Mouse (Mus musculus): ENCODE data around the gene Scrt2. TPM values are rescaled to one million over a fixed set of nuclear protein-coding genes. Genes with fewer than 3 reads are reported as not detected.

The Scrt2 gene
- polyA plus RNA-seq, 1 experiment from 2014 or later, result 7.6 TPM

- no peaks in the 10 kb centered on the region for H3K36me3 ChIP-seq (ENCODE audit: control insufficient read depth, insufficient read depth, low read length)
- WGBS, result 69% methylated on average over 2 of the region's 2 CpGs
- no peak overlapping the region for H3K4me3 ChIP-seq (ENCODE audit: low read length)
- H3K27me3 ChIP-seq (replicated peaks; ENCODE audit: control insufficient read depth, insufficient read depth, low read length), result no peaks in the 10 kb centered on the region
- no peaks in the 10 kb centered on the region for H3K4me1 ChIP-seq (ENCODE audit: control insufficient read depth, insufficient read depth, low read depth, low read length)
- no peak overlapping the region for H3K4me2 ChIP-seq (ENCODE audit: low read length)
- no peak for ATAC-seq
- H3K9me3 ChIP-seq (ENCODE audit: control insufficient read depth, low read length), result no peaks in the 10 kb centered on the region
- no peak overlapping the region for H3K9ac ChIP-seq (ENCODE audit: low read depth, low read length)
- H3K27ac ChIP-seq (ENCODE audit: low read depth, low read length), result no peak overlapping the region
Measured at GRCm38 (mm10) chr2:152128597-152128996, 47.3 kb downstream of the Scrt2 start.

GRCm38 (mm10) chr2:152129778-152130177 is 48.4 kb downstream of the Scrt2 start:
- 77% methylated on average over 3 of the region's 3 CpGs for WGBS

GRCm38 (mm10) chr2:152132016-152132415 is 50.7 kb downstream of the Scrt2 start:
- 48% methylated on average over 9 of the region's 9 CpGs for WGBS
- H3K4me3 ChIP-seq (ENCODE audit: low read length), result no peak overlapping the region

More at GRCm38 (mm10) chr2:152129778-152130177, 48.4 kb downstream of the Scrt2 start:
- Histone ChIP-seq H3K9me3 (ENCODE audit: control insufficient read depth, low read length) (no peaks in the 10 kb centered on the region), H3K9ac (ENCODE audit: low read depth, low read length) (no peak overlapping the region), H3K36me3 (ENCODE audit: control insufficient read depth, insufficient read depth, low read length) (no peaks in the 10 kb centered on the region), H3K27me3 (replicated peaks; ENCODE audit: control insufficient read depth, insufficient read depth, low read length) (no peaks in the 10 kb centered on the region), H3K4me2 (ENCODE audit: low read length) (no peak overlapping the region), H3K27ac (ENCODE audit: low read depth, low read length) (no peak overlapping the region), H3K4me3 (ENCODE audit: low read length) (no peak overlapping the region), H3K4me1 (ENCODE audit: control insufficient read depth, insufficient read depth, low read depth, low read length) (no peaks in the 10 kb centered on the region)
- no peak for ATAC-seq

GRCm38 (mm10) chr2:152132691-152133090 is 51.4 kb downstream of the Scrt2 start:
- Histone ChIP-seq H3K4me2 (ENCODE audit: low read length) (no peak overlapping the region), H3K9me3 (ENCODE audit: control insufficient read depth, low read length) (no peaks in the 10 kb centered on the region), H3K4me3 (ENCODE audit: low read length) (no peak overlapping the region), H3K4me1 (ENCODE audit: control insufficient read depth, insufficient read depth, low read depth, low read length) (no peaks in the 10 kb centered on the region), H3K27me3 (replicated peaks; ENCODE audit: control insufficient read depth, insufficient read depth, low read length) (no peaks in the 10 kb centered on the region), H3K9ac (ENCODE audit: low read depth, low read length) (no peak overlapping the region), H3K27ac (ENCODE audit: low read depth, low read length) (no peak overlapping the region), H3K36me3 (ENCODE audit: control insufficient read depth, insufficient read depth, low read length) (no peaks in the 10 kb centered on the region)
- ATAC-seq, result no peak
- 69% methylated on average over 8 of the region's 8 CpGs for WGBS

More at GRCm38 (mm10) chr2:152132016-152132415, 50.7 kb downstream of the Scrt2 start:
- H3K9ac ChIP-seq (ENCODE audit: low read depth, low read length), result no peak overlapping the region
- no peaks in the 10 kb centered on the region for H3K9me3 ChIP-seq (ENCODE audit: control insufficient read depth, low read length)
- H3K36me3 ChIP-seq (ENCODE audit: control insufficient read depth, insufficient read depth, low read length), result no peaks in the 10 kb centered on the region
- no peak overlapping the region for H3K4me2 ChIP-seq (ENCODE audit: low read length)
- no peak overlapping the region for H3K27ac ChIP-seq (ENCODE audit: low read depth, low read length)
- H3K27me3 ChIP-seq (replicated peaks; ENCODE audit: control insufficient read depth, insufficient read depth, low read length), result no peaks in the 10 kb centered on the region
- H3K4me1 ChIP-seq (ENCODE audit: control insufficient read depth, insufficient read depth, low read depth, low read length), result no peaks in the 10 kb centered on the region
- ATAC-seq, result no peak

GRCm38 (mm10) chr2:152139191-152139987 is 58.1 kb downstream of the Scrt2 start:
- 50% methylated on average over 10 of the region's 10 CpGs for WGBS
- H3K9me3 ChIP-seq (ENCODE audit: control insufficient read depth, low read length), result no peaks in the 10 kb centered on the region
- H3K4me2 ChIP-seq (ENCODE audit: low read length), result no peak overlapping the region
- H3K27ac ChIP-seq (ENCODE audit: low read depth, low read length), result no peak overlapping the region
- ATAC-seq, result no peak
- peaks cover 21% of the 10 kb centered on the region for H3K4me1 ChIP-seq (ENCODE audit: control insufficient read depth, insufficient read depth, low read depth, low read length)
- H3K4me3 ChIP-seq (ENCODE audit: low read length), result no peak overlapping the region
- no peak overlapping the region for H3K9ac ChIP-seq (ENCODE audit: low read depth, low read length)
- no peaks in the 10 kb centered on the region for H3K36me3 ChIP-seq (ENCODE audit: control insufficient read depth, insufficient read depth, low read length)
- H3K27me3 ChIP-seq (replicated peaks; ENCODE audit: control insufficient read depth, insufficient read depth, low read length), result peaks cover 13% of the 10 kb centered on the region

- peak; percentile 24; the same call in 1 of the 2 replicates for ATAC-seq
- H3K4me1 ChIP-seq (ENCODE audit: control insufficient read depth, insufficient read depth, low read depth, low read length), result peaks cover 21% of the 10 kb centered on the region
- 37% methylated on average over 11 of the region's 11 CpGs for WGBS
Measured at GRCm38 (mm10) chr2:152140941-152141340, 59.6 kb downstream of the Scrt2 start.

GRCm38 (mm10) chr2:152141491-152141890 is 60.2 kb downstream of the Scrt2 start:
- no peaks in the 10 kb centered on the region for H3K36me3 ChIP-seq (ENCODE audit: control insufficient read depth, insufficient read depth, low read length)
- no peak overlapping the region; the same call in 1 of the 2 replicates for H3K4me3 ChIP-seq (ENCODE audit: low read length)
- H3K4me1 ChIP-seq (ENCODE audit: control insufficient read depth, insufficient read depth, low read depth, low read length), result peaks cover 21% of the 10 kb centered on the region
- peaks cover 22% of the 10 kb centered on the region for H3K27me3 ChIP-seq (replicated peaks; ENCODE audit: control insufficient read depth, insufficient read depth, low read length)
- H3K4me2 ChIP-seq (ENCODE audit: low read length), result peak overlapping the region; percentile 64
- WGBS, result 38% methylated on average over 1 of the region's 1 CpGs
- no peak overlapping the region for H3K9ac ChIP-seq (ENCODE audit: low read depth, low read length)
- H3K9me3 ChIP-seq (ENCODE audit: control insufficient read depth, low read length), result no peaks in the 10 kb centered on the region
- no peak overlapping the region for H3K27ac ChIP-seq (ENCODE audit: low read depth, low read length)
- peak; percentile 15; the same call in 1 of the 2 replicates for ATAC-seq

More at GRCm38 (mm10) chr2:152140941-152141340, 59.6 kb downstream of the Scrt2 start:
- Histone ChIP-seq H3K27me3 (replicated peaks; ENCODE audit: control insufficient read depth, insufficient read depth, low read length) (peaks cover 22% of the 10 kb centered on the region), H3K4me2 (ENCODE audit: low read length) (no peak overlapping the region), H3K9me3 (ENCODE audit: control insufficient read depth, low read length) (no peaks in the 10 kb centered on the region), H3K27ac (ENCODE audit: low read depth, low read length) (no peak overlapping the region), H3K9ac (ENCODE audit: low read depth, low read length) (no peak overlapping the region), H3K4me3 (ENCODE audit: low read length) (no peak overlapping the region), H3K36me3 (ENCODE audit: control insufficient read depth, insufficient read depth, low read length) (no peaks in the 10 kb centered on the region)

- no peak overlapping the region for H3K27ac ChIP-seq (ENCODE audit: low read depth, low read length)
- H3K9ac ChIP-seq (ENCODE audit: low read depth, low read length), result peak overlapping the region; percentile 48
- ATAC-seq, result peak; percentile 19; the same call in 1 of the 2 replicates
Measured at GRCm38 (mm10) chr2:152142046-152142445, 60.7 kb downstream of the Scrt2 start.

GRCm38 (mm10) chr2:152142571-152142970 is 61.2 kb downstream of the Scrt2 start:
- Histone ChIP-seq H3K27me3 (replicated peaks; ENCODE audit: control insufficient read depth, insufficient read depth, low read length) (peaks cover 22% of the 10 kb centered on the region), H3K27ac (ENCODE audit: low read depth, low read length) (no peak overlapping the region), H3K9ac (ENCODE audit: low read depth, low read length) (no peak overlapping the region), H3K4me2 (ENCODE audit: low read length) (peak overlapping the region; percentile 64), H3K4me1 (ENCODE audit: control insufficient read depth, insufficient read depth, low read depth, low read length) (peaks cover 21% of the 10 kb centered on the region), H3K4me3 (ENCODE audit: low read length) (no peak overlapping the region), H3K36me3 (ENCODE audit: control insufficient read depth, insufficient read depth, low read length) (no peaks in the 10 kb centered on the region), H3K9me3 (ENCODE audit: control insufficient read depth, low read length) (no peaks in the 10 kb centered on the region)
- WGBS, result 9% methylated on average over 9 of the region's 11 CpGs
- ATAC-seq, result no peak

More at GRCm38 (mm10) chr2:152142046-152142445, 60.7 kb downstream of the Scrt2 start:
- H3K4me3 ChIP-seq (ENCODE audit: low read length), result peak overlapping the region; percentile 35
- no peaks in the 10 kb centered on the region for H3K36me3 ChIP-seq (ENCODE audit: control insufficient read depth, insufficient read depth, low read length)
- H3K4me2 ChIP-seq (ENCODE audit: low read length), result peak overlapping the region; percentile 64
- H3K9me3 ChIP-seq (ENCODE audit: control insufficient read depth, low read length), result no peaks in the 10 kb centered on the region
- peaks cover 21% of the 10 kb centered on the region for H3K4me1 ChIP-seq (ENCODE audit: control insufficient read depth, insufficient read depth, low read depth, low read length)
- peaks cover 22% of the 10 kb centered on the region for H3K27me3 ChIP-seq (replicated peaks; ENCODE audit: control insufficient read depth, insufficient read depth, low read length)
- WGBS, result 1% methylated on average over 13 of the region's 13 CpGs

Measured in hindbrain, embryonic 16.5 days (tissue).